Mouse (Mus musculus): ENCODE measurements around the gene Ocel1. TPM values are rescaled to one million over a fixed set of nuclear protein-coding genes. Genes with fewer than 3 reads are reported as not detected.

Gene Ocel1
- polyA plus RNA-seq, 1 experiment from 2014 or later: 4.2 TPM

Other genes starting within 250 kb of the Ocel1 start
- 15.5 and 16.8 TPM in 2 replicates for gene Myo9b, start 98.6 kb upstream of the Ocel1 start, polyA plus RNA-seq (2014; fragmentation: Nextera tagmentation; extraction: Ambion mirVana)
- 52.0 and 59.5 TPM in 2 replicates for gene Haus8, start 98.4 kb upstream of the Ocel1 start, polyA plus RNA-seq (2014; fragmentation: Nextera tagmentation; extraction: Ambion mirVana)
- gene Use1, start 4.5 kb upstream of the Ocel1 start, polyA plus RNA-seq (2014; fragmentation: Nextera tagmentation; extraction: Ambion mirVana): 121 TPM in 2 replicates
- gene Nr2f6, start 10.7 kb downstream of the Ocel1 start, polyA plus RNA-seq (2014; fragmentation: Nextera tagmentation; extraction: Ambion mirVana): 24.9 and 29.4 TPM in 2 replicates
- 3.5 and 5.7 TPM in 2 replicates for gene Ushbp1, start 24.5 kb downstream of the Ocel1 start, polyA plus RNA-seq (2014; fragmentation: Nextera tagmentation; extraction: Ambion mirVana)
- 78.3 and 88.4 TPM in 2 replicates for gene Babam1, start 25.6 kb downstream of the Ocel1 start, polyA plus RNA-seq (2014; fragmentation: Nextera tagmentation; extraction: Ambion mirVana)
- gene Ankle1, start 34.7 kb downstream of the Ocel1 start, polyA plus RNA-seq (2014; fragmentation: Nextera tagmentation; extraction: Ambion mirVana): 3.0 and 5.3 TPM in 2 replicates
- gene Abhd8, start 92.4 kb downstream of the Ocel1 start, polyA plus RNA-seq (2014; fragmentation: Nextera tagmentation; extraction: Ambion mirVana): 119 and 133 TPM in 2 replicates
- gene Mrpl34, start 93.7 kb downstream of the Ocel1 start, polyA plus RNA-seq (2014; fragmentation: Nextera tagmentation; extraction: Ambion mirVana): 199 and 222 TPM in 2 replicates
- gene Dda1, start 97.9 kb downstream of the Ocel1 start, polyA plus RNA-seq (2014; fragmentation: Nextera tagmentation; extraction: Ambion mirVana): 213 and 233 TPM in 2 replicates
- 7.7 and 9.4 TPM in 2 replicates for gene Ano8, start 114.7 kb downstream of the Ocel1 start, polyA plus RNA-seq (2014; fragmentation: Nextera tagmentation; extraction: Ambion mirVana)
- gene Gtpbp3, start 116.8 kb downstream of the Ocel1 start, polyA plus RNA-seq (2014; fragmentation: Nextera tagmentation; extraction: Ambion mirVana): 4.9 and 5.2 TPM in 2 replicates
- 3.6 and 4.1 TPM in 2 replicates for gene Plvap, start 140.5 kb downstream of the Ocel1 start, polyA plus RNA-seq (2014; fragmentation: Nextera tagmentation; extraction: Ambion mirVana)
- not detected in 2 replicates for gene Ccdc194, start 154.4 kb downstream of the Ocel1 start, polyA plus RNA-seq (2014; fragmentation: Nextera tagmentation; extraction: Ambion mirVana)
- 0.86 and 7.9 TPM in 2 replicates for gene Bst2, start 166.2 kb downstream of the Ocel1 start, polyA plus RNA-seq (2014; fragmentation: Nextera tagmentation; extraction: Ambion mirVana)
- gene Mvb12a, start 171.6 kb downstream of the Ocel1 start, polyA plus RNA-seq (2014; fragmentation: Nextera tagmentation; extraction: Ambion mirVana): 54.6 and 61.5 TPM in 2 replicates
- gene Tmem221, start 187.6 kb downstream of the Ocel1 start, polyA plus RNA-seq (2014; fragmentation: Nextera tagmentation; extraction: Ambion mirVana): not detected in 2 replicates
- not detected in 2 replicates for gene Nxnl1, start 195.3 kb downstream of the Ocel1 start, polyA plus RNA-seq (2014; fragmentation: Nextera tagmentation; extraction: Ambion mirVana)
- gene Slc27a1, start 197.6 kb downstream of the Ocel1 start, polyA plus RNA-seq (2014; fragmentation: Nextera tagmentation; extraction: Ambion mirVana): 33.5 and 41.6 TPM in 2 replicates
- gene Pgls, start 220.9 kb downstream of the Ocel1 start, polyA plus RNA-seq (2014; fragmentation: Nextera tagmentation; extraction: Ambion mirVana): 241 and 269 TPM in 2 replicates
- 6.3 and 8.5 TPM in 2 replicates for gene Fam129c, start 226.3 kb downstream of the Ocel1 start, polyA plus RNA-seq (2014; fragmentation: Nextera tagmentation; extraction: Ambion mirVana)
- 60.4 and 70.3 TPM in 2 replicates for gene Colgalt1, start 239.7 kb downstream of the Ocel1 start, polyA plus RNA-seq (2014; fragmentation: Nextera tagmentation; extraction: Ambion mirVana)